Mouse (Mus musculus) small intestine, adult 2 months (tissue): ENCODE measurements at regions not wholly inside any gene's neighbourhood (a gene's known extent, or its start where the extent isn't known, plus 50 kb on each side); places are given as distances from the start of the nearest gene placed in this dataset.

Source experiments
- H3K27ac ChIP-seq: fragments of 200-500 bp; 2 replicates; pipeline ENCODE4 v1.5.1; 2012; ENCODE audit warnings: low read depth, low read length, control low read depth, inconsistent platforms; ENCODE audit not compliant: insufficient read depth
- H3K27me3 ChIP-seq: fragments of 200-500 bp; 2 replicates; pipeline ENCODE4 v1.6.1; 2012; ENCODE audit warnings: mild to moderate bottlenecking, moderate library complexity, low read length, inconsistent platforms; ENCODE audit not compliant: control insufficient read depth, insufficient read depth
- H3K36me3 ChIP-seq: fragments of 200-500 bp; 2 replicates; pipeline ENCODE4 v1.6.1; 2012; ENCODE audit warnings: mild to moderate bottlenecking, low read length, control low read depth, inconsistent platforms; ENCODE audit not compliant: control insufficient read depth, insufficient read depth
- H3K4me1 ChIP-seq: fragments of 200-500 bp; 2 replicates; pipeline ENCODE4 v1.6.1; 2012; ENCODE audit warnings: low read length, inconsistent platforms, mixed read lengths; ENCODE audit not compliant: control insufficient read depth, insufficient read depth, insufficient read length
- H3K4me3 ChIP-seq: fragments of 200-500 bp; 2 replicates; pipeline ENCODE4 v1.5.1; 2012; ENCODE audit warnings: low read depth, mild to moderate bottlenecking, control low read depth, inconsistent platforms, low read length, moderate library complexity
- CTCF ChIP-seq: fragments of 200-500 bp; IDR thresholded peaks from 2 replicates; pipeline ENCODE4 v1.5.1; 2012; ENCODE audit warnings: low read depth, mild to moderate bottlenecking, control low read depth, inconsistent platforms, low read length, moderate library complexity, mixed read lengths; ENCODE audit not compliant: insufficient replicate concordance, insufficient read length; ENCODE audit errors: extremely low read depth
- POLR2A ChIP-seq: fragments of 200-500 bp; IDR thresholded peaks from 2 replicates; pipeline ENCODE4 v1.6.1; 2012; ENCODE audit warnings: low read depth, mild to moderate bottlenecking, control low read depth, inconsistent platforms, low read length, moderate library complexity
- WGBS: fragments of 180-500 bp; shearing (Covaris S2); methylation state at CpG from one replicate; pipeline ENCODE4 v1.1.7; 2018; 5-methylcytosine and 5-hydroxymethylcytosine counted together

DNA sequence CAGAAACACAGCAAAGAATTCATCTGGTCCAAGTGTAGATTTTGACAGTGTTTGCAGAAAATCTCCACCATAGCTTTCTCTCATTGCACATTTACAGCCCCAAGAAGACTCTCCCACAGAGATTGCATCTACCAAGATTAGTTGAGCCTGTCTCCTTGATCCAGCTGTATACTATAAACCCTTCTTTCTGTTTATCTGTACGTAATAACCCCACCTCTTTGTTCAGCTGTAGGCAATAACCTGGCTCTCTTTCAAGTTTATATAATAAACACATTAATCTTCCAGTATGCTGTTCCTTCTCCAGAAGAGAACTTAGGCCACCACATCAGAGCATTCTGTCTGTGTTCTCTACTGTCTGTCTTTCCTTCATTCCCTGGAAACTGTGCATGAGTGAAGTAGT lies 594.9 kb upstream of the Fam92a start:
- 17% methylated on average over 1 of the region's 1 CpGs for WGBS
- TF ChIP-seq POLR2A (no peak), CTCF (no peak)

DNA sequence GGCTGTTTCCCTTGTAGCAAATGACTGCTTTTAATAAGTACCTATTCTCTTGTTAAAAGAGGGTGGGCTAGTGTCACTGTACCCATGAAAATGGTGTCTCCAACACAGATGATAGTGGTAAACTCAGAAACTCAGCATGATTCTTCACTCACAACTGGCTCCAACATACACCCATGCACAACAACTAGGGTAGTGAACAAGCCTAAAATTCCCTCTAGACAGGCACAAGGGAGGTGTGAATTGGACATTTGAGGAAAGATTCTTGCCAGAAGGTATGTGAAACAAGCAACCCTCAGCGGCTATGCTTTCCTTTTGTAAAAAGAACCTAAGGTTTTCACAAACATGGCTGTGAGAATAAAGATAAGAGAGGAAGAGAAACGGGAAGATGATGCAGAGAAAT lies 579.0 kb upstream of the Fam92a start:
- Histone ChIP-seq H3K36me3 (no peaks in the 10 kb centered on the region), H3K4me3 (no peak overlapping the region), H3K27me3 (no peaks in the 10 kb centered on the region), H3K4me1 (no peaks in the 10 kb centered on the region), H3K27ac (no peak overlapping the region)
- TF ChIP-seq CTCF (no peak), POLR2A (no peak)
- WGBS, result 77% methylated on average over 2 of the region's 2 CpGs

More for the DNA sequence above, 594.9 kb upstream of the Fam92a start:
- Histone ChIP-seq H3K27ac (no peak overlapping the region), H3K36me3 (no peaks in the 10 kb centered on the region), H3K4me1 (no peaks in the 10 kb centered on the region), H3K4me3 (no peak overlapping the region), H3K27me3 (no peaks in the 10 kb centered on the region)

DNA sequence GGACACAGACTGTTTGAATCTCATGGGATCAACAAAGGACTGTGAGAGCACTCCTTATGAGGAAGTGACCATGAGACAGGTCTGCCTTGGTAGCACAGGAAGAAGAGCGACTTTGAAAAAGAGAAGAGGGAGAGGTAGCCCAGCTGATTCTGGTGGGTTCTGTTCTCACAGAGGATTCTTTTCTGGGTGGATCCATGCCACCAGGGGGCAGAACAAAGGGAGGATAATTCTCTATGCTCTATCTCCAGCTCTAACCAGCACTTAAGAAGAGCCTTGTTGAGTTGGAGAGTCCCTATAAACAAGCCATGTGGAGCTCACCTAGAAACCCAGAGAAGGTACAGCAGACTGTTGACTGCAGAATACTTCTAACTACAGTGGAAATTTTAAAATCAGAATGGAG lies 578.1 kb upstream of the Fam92a start:
- H3K4me1 ChIP-seq, result no peaks in the 10 kb centered on the region
- WGBS, result 91% methylated on average over 1 of the region's 1 CpGs
- H3K27me3 ChIP-seq, result no peaks in the 10 kb centered on the region
- H3K4me3 ChIP-seq, result no peak overlapping the region
- no peaks in the 10 kb centered on the region for H3K36me3 ChIP-seq
- TF ChIP-seq POLR2A, result no peak
- TF ChIP-seq CTCF, result no peak
- no peak overlapping the region for H3K27ac ChIP-seq

DNA sequence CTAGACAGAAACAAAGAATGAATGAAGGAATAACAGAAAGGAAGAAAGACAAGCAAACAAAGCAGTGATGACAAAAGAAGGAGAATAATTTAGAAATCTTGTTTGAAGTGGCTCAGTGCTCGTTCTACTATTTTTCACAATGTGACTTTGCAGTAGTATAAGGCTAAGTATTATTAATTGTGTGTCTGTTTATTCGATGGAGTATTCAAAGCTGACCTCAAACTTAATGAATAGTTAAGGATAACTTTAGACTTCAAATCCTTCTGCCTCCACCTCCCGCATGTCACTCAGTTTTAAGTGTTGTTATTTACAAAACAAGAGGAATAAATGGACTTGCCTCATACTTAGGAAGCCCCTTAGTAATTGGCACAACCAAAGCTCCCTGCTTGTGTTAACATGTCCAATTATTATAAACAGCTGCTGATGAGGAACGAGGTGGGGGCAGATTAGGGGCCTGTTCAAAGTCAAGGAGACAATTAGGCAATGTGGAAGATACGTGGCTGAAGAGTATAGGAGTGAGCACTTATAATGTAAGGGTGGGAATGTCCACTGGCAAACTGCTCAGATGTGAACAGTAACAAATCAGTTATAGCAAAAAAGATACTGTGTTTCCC lies 572.0 kb upstream of the Fam92a start:
- Histone ChIP-seq H3K4me1 (no peaks in the 10 kb centered on the region), H3K36me3 (no peaks in the 10 kb centered on the region), H3K4me3 (no peak overlapping the region), H3K27me3 (no peaks in the 10 kb centered on the region), H3K27ac (no peak overlapping the region)
- TF ChIP-seq CTCF (no peak), POLR2A (no peak)
- 60% methylated on average over 5 of the region's 5 CpGs for WGBS

DNA sequence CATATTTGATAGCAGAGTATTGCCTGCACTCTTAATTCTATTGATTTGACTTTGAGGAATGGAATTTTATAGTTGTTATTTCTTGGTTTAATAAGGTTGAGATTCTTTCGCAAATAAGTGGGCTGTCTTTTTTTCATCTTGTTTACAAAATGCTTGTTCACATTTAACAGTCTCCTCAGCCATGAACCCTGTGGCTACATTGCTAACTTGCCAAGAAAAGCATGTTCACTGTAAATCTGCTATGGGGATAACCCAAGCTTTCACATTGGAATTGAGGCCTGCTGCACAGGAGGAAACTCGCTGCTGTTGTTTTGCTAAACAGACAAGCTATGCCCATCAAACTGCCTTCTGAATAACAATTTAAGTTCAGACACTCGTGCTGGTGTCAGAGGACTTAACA lies 564.6 kb upstream of the Fam92a start:
- no peaks in the 10 kb centered on the region for H3K36me3 ChIP-seq
- no peak overlapping the region for H3K4me3 ChIP-seq
- H3K4me1 ChIP-seq, result no peaks in the 10 kb centered on the region
- WGBS, result 62% methylated on average over 3 of the region's 3 CpGs
- no peak overlapping the region for H3K27ac ChIP-seq
- no peaks in the 10 kb centered on the region for H3K27me3 ChIP-seq
- TF ChIP-seq CTCF (no peak), POLR2A (no peak)

DNA sequence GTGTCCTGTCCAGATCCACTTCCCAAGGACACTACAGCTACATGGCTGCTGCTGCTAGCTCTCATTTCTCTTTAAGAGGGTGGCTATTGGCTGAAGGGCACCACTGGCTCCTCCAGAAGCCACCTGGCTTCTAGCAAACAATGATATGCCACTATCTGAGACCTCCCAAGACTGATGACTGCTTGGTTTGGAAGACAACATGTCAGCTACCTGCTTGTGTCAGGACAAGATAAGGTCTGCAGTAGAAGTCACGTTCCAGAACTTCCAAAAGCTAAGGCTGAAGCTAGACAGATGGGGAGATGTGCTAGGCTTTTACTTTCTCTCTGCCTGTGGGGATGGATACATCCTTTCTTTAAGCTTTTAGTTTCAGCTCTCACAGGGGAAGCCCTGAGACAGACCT lies 528.4 kb upstream of the Fam92a start:
- TF ChIP-seq POLR2A (no peak), CTCF (no peak)
- Histone ChIP-seq H3K36me3 (no peaks in the 10 kb centered on the region), H3K4me1 (no peaks in the 10 kb centered on the region), H3K4me3 (no peak overlapping the region), H3K27me3 (no peaks in the 10 kb centered on the region), H3K27ac (no peak overlapping the region)
- 52% methylated on average over 1 of the region's 1 CpGs for WGBS

DNA sequence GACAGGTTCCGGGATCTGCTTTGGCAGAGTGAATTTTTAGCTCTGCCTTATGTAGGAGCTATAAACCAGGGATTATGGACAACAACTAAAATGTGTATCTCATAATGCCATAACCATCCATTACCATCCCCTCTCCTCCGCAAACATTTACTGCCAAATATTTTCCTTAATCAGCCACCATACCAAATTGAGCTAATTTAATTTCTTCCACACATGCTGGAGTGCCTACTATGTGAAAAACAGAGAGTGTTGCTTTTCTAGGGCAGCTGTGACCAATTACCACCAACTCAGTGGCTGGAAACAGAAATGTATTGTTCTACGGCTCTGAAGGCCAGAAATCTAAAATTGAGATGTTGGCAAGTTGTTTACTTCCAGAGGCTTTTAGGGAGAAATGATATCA lies 506.0 kb upstream of the Fam92a start:
- H3K27me3 ChIP-seq, result no peaks in the 10 kb centered on the region
- H3K4me1 ChIP-seq, result no peaks in the 10 kb centered on the region
- H3K4me3 ChIP-seq, result no peak overlapping the region
- no peaks in the 10 kb centered on the region for H3K36me3 ChIP-seq
- 87% methylated on average over 3 of the region's 3 CpGs for WGBS
- no peak overlapping the region for H3K27ac ChIP-seq
- TF ChIP-seq POLR2A (no peak), CTCF (no peak)
